Comparison of ENCODE assay signal across 10 mouse cellular contexts in the genomic region with DNA sequence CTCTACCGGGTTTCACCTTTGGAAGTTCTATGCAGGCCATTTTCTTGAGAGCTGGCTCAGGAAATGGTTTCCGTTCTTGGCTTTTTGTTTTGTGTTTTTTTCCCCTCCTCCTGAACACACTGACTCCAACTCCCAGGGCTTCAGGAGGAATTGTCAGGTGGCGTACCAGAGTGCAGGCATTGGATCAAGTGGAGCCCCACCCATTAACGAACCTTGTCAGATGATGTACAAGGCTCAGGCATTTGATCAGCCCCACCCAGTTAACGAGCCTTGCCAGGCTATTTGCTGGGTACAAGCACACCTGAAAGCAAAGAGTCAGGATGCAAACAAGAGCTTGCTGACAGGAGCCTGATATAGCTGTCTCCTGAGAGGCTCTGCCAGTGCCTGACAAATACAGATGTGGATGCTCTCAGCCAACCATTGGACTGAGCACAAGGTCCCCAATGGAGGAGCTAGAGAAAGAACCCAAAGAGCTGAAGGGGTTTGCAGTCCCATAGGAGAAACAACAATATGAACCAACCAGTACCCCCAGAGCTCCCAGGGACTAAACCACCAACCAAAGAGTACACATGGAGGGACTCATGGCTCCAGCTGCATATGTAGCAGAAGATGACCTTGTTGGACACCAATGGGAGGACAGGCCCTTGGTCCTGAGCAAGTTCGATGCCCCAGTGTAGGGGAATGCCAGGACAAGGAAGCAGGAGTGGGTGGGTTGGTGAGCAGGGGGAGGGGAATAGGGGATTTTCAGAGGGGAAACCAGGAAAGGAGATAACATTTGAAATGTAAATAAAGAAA. TPM values are rescaled to one million over a fixed set of nuclear protein-coding genes. Genes with fewer than 3 reads are reported as not detected.
"Had no signal": no experiment of that assay in that cellular context is flagged by ENCODE, and none has a peak within 500 bp of the region (broad histone marks: within the 10 kb centered on the region; RNA-seq: fewer than 3 reads in every experiment).

A gene (minus strand): TSS at position 133 of the 795 bp plus-strand sequence.

RNA-seq across cellular contexts. Expression of the gene that starts here (rescaled TPM):
- polyA plus RNA-seq: limb, embryonic 10.5 days; liver, embryonic 11.5 days; liver, embryonic 15.5 days; lung, embryonic 14.5 days; midbrain, embryonic 10.5 days; midbrain, embryonic 14.5 days; myocyte; neural tube, embryonic 11.5 days; neural tube, embryonic 15.5 days; testis, adult 2 months had no signal
